Mouse (Mus musculus): ENCODE data around the gene Gstm2.
"Not testable (repeated sequence)": the region's sequence is repeated elsewhere in the genome, so short reads cannot be mapped to it uniquely, and the experiment has no call there.

Gene Gstm2

GRCm38 (mm10) chr3:107986041-107986562 is at the start of gene Gstm2:
Gene Gstm2, minus strand, starts transcription at chr3:107986453.
- no peak for DNase-seq (ENCODE audit: low spot score in 2 of 2)

- DNase-seq (ENCODE audit: low spot score in 2 of 2), result no peak
Measured at GRCm38 (mm10) chr3:108033156-108033555, 46.9 kb upstream of the Gstm2 start.

- no peak for DNase-seq (ENCODE audit: low spot score in 2 of 2)
Measured at GRCm38 (mm10) chr3:108032113-108032512, 45.9 kb upstream of the Gstm2 start.

- DNase-seq (ENCODE audit: low spot score in 2 of 2), result no peak
Measured at GRCm38 (mm10) chr3:108028641-108029365, 42.5 kb upstream of the Gstm2 start.

GRCm38 (mm10) chr3:108026597-108026996 is 40.3 kb upstream of the Gstm2 start:
- DNase-seq (ENCODE audit: low spot score in 2 of 2), result no peak

GRCm38 (mm10) chr3:108026049-108026448 is 39.8 kb upstream of the Gstm2 start:
- no peak for DNase-seq (ENCODE audit: low spot score in 2 of 2)

GRCm38 (mm10) chr3:108025318-108025717 is 39.1 kb upstream of the Gstm2 start:
- no peak for DNase-seq (ENCODE audit: low spot score in 2 of 2)

- DNase-seq (ENCODE audit: low spot score in 2 of 2), result no peak
Measured at GRCm38 (mm10) chr3:108022650-108023049, 36.4 kb upstream of the Gstm2 start.

GRCm38 (mm10) chr3:108020351-108021022 is 34.2 kb upstream of the Gstm2 start:
- not testable (repeated sequence) for DNase-seq (ENCODE audit: low spot score in 2 of 2)

- DNase-seq (ENCODE audit: low spot score in 2 of 2), result not testable (repeated sequence)
Measured at GRCm38 (mm10) chr3:108019226-108019625, 33.0 kb upstream of the Gstm2 start.

GRCm38 (mm10) chr3:108018190-108018820 is 32.1 kb upstream of the Gstm2 start:
- DNase-seq (ENCODE audit: low spot score in 2 of 2), result peak; percentile 33 to 34

GRCm38 (mm10) chr3:108017473-108018189 is 31.4 kb upstream of the Gstm2 start, which contains the start of gene Gstm1:
Gene Gstm1, minus strand, starts transcription at chr3:108017973.
- DNase-seq (ENCODE audit: low spot score in 2 of 2), result peak; percentile 78 to 80

- DNase-seq (ENCODE audit: low spot score in 2 of 2), result not testable (repeated sequence)
Measured at GRCm38 (mm10) chr3:108016468-108016867, 30.2 kb upstream of the Gstm2 start.

GRCm38 (mm10) chr3:108014974-108015346 is 28.7 kb upstream of the Gstm2 start:
- DNase-seq (ENCODE audit: low spot score in 2 of 2), result no peak

- DNase-seq (ENCODE audit: low spot score in 2 of 2), result no peak
Measured at GRCm38 (mm10) chr3:108014098-108014973, 28.1 kb upstream of the Gstm2 start.

GRCm38 (mm10) chr3:108013331-108013871 is 27.1 kb upstream of the Gstm2 start:
- DNase-seq (ENCODE audit: low spot score in 2 of 2), result peak in 1 of 2 experiments; percentile 6

- DNase-seq (ENCODE audit: low spot score in 2 of 2), result no peak
Measured at GRCm38 (mm10) chr3:108011558-108011957, 25.3 kb upstream of the Gstm2 start.

GRCm38 (mm10) chr3:108010286-108010685 is 24.0 kb upstream of the Gstm2 start:
- DNase-seq (ENCODE audit: low spot score in 2 of 2), result no peak

- no peak for DNase-seq (ENCODE audit: low spot score in 2 of 2)
Measured at GRCm38 (mm10) chr3:108002021-108002420, 15.8 kb upstream of the Gstm2 start.

- DNase-seq (ENCODE audit: low spot score in 2 of 2), result no peak
Measured at GRCm38 (mm10) chr3:107999491-107999890, 13.2 kb upstream of the Gstm2 start.

Measured in spleen, postnatal 36 days (tissue).